Mouse (Mus musculus) testis, adult 2 months (tissue): ENCODE data around the gene Gse1. TPM values are rescaled to one million over a fixed set of nuclear protein-coding genes. Genes with fewer than 3 reads are reported as not detected.

Source experiments
- H3K27ac ChIP-seq: fragments of 200-500 bp; 2 replicates; pipeline ENCODE4 v1.5.1; 2012; ENCODE audit warnings: low read depth, low read length; ENCODE audit not compliant: control insufficient read depth, insufficient read depth
- H3K27me3 ChIP-seq: fragments of 200-500 bp; 2 replicates; pipeline ENCODE4 v1.6.1; 2012; ENCODE audit warnings: mild to moderate bottlenecking, low read length, moderate library complexity; ENCODE audit not compliant: control insufficient read depth, insufficient read depth
- H3K36me3 ChIP-seq: fragments of 200-500 bp; 2 replicates; pipeline ENCODE4 v1.6.1; 2012; ENCODE audit warnings: mild to moderate bottlenecking, low read length; ENCODE audit not compliant: control insufficient read depth, insufficient read depth
- H3K4me1 ChIP-seq: fragments of 200-500 bp; 2 replicates; pipeline ENCODE4 v1.6.1; 2012; ENCODE audit warnings: low read length; ENCODE audit not compliant: control insufficient read depth, insufficient read depth
- H3K4me3 ChIP-seq: fragments of 200-500 bp; 2 replicates; pipeline ENCODE4 v1.5.1; 2012; ENCODE audit warnings: low read depth, mild to moderate bottlenecking, low read length, moderate library complexity, mixed read lengths; ENCODE audit not compliant: control insufficient read depth
- CTCF ChIP-seq: fragments of 200-500 bp; IDR thresholded peaks from 2 replicates; pipeline ENCODE4 v1.5.1; 2012; ENCODE audit warnings: low read depth, mild to moderate bottlenecking, inconsistent platforms, low read length, moderate library complexity; ENCODE audit not compliant: control insufficient read depth, insufficient read depth, insufficient replicate concordance
- POLR2A ChIP-seq: fragments of 200-500 bp; IDR thresholded peaks from 2 replicates; pipeline ENCODE4 v1.6.1; 2012; ENCODE audit warnings: low read depth, mild to moderate bottlenecking, inconsistent platforms, low read length, moderate library complexity; ENCODE audit not compliant: control insufficient read depth
- polyA plus RNA-seq: library from polyadenylated mRNA; depleted of rRNA; stranded (reverse); fragments of >200 nt; gene quantifications from 2 replicates; pipeline ENCODE4 v1.2.3, GENCODE M21; 2012

Gse1 gene
- polyA plus RNA-seq, 1 experiment = 4.0 TPM

DNA sequence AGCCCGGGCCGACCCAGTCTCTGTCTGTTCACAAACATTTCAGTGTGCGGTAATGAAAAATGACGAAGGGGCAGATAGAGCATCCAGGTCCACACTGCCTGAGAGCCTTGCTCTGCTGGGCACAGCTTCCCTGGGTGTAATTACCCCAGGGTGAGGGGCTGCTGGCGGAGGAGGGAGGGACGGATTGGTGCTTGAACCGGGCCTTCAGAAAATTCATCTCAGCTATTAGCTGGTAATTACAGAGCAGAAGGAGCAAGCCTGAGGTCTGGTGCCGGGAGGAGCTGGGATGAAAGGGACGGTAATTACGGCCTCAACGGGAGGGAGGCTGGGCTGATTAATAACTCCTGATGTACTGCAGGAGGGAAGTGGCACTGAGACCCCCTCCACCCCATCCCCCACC, 321.7 kb downstream of the Gse1 start:
- Histone ChIP-seq H3K4me1 (peaks cover 17% of the 10 kb centered on the region), H3K27ac (no peak overlapping the region), H3K27me3 (no peaks in the 10 kb centered on the region), H3K36me3 (no peaks in the 10 kb centered on the region), H3K4me3 (no peak overlapping the region)
- TF ChIP-seq CTCF = no peak
- no peak for TF ChIP-seq POLR2A

DNA sequence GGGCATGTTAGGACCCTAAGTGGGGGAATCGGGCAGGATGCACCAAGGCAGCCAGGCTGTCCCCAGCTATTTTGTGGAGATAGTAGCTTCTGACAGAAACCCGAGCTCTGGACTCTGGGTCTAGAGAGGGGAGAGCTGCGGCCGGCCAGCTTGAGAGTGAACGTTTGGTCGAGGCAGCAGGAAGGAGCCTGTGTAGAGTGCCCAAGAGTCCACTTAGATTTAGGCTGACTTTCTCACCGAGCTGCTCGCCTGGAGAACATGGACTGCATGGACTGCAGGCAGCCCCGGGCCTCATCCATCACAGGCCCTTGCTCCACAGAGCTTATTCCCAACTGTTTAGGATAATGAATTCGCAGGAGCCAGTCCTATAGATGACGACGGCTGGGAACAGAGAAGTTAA, 322.2 kb downstream of the Gse1 start:
- no peak overlapping the region for H3K4me3 ChIP-seq
- peaks cover 17% of the 10 kb centered on the region for H3K4me1 ChIP-seq
- TF ChIP-seq POLR2A = no peak
- TF ChIP-seq CTCF = no peak
- no peak overlapping the region for H3K27ac ChIP-seq
- no peaks in the 10 kb centered on the region for H3K27me3 ChIP-seq
- no peaks in the 10 kb centered on the region for H3K36me3 ChIP-seq

- Histone ChIP-seq H3K27me3 (no peaks in the 10 kb centered on the region), H3K36me3 (no peaks in the 10 kb centered on the region), H3K4me3 (no peak overlapping the region), H3K4me1 (peaks cover 15% of the 10 kb centered on the region), H3K27ac (no peak overlapping the region)
- TF ChIP-seq POLR2A (no peak), CTCF (no peak)
These were observed 322.9 kb downstream of the Gse1 start for GRCm38 (mm10) chr8:120550937-120551676.

- H3K4me1 ChIP-seq = peaks cover 18% of the 10 kb centered on the region
These were observed 323.4 kb downstream of the Gse1 start for GRCm38 (mm10) chr8:120551677-120551980.

GRCm38 (mm10) chr8:120552509-120552908, 324.3 kb downstream of the Gse1 start:
- TF ChIP-seq CTCF = no peak
- TF ChIP-seq POLR2A = no peak
- Histone ChIP-seq H3K4me1 (peaks cover 23% of the 10 kb centered on the region), H3K27ac (no peak overlapping the region), H3K27me3 (no peaks in the 10 kb centered on the region), H3K4me3 (no peak overlapping the region), H3K36me3 (no peaks in the 10 kb centered on the region)

More at GRCm38 (mm10) chr8:120551677-120551980, 323.4 kb downstream of the Gse1 start:
- no peaks in the 10 kb centered on the region for H3K36me3 ChIP-seq
- no peak overlapping the region for H3K27ac ChIP-seq
- no peak overlapping the region for H3K4me3 ChIP-seq
- no peaks in the 10 kb centered on the region for H3K27me3 ChIP-seq
- TF ChIP-seq CTCF (no peak), POLR2A (no peak)

GRCm38 (mm10) chr8:120553441-120554123, 325.3 kb downstream of the Gse1 start:
- TF ChIP-seq CTCF (no peak), POLR2A (no peak)
- H3K27ac ChIP-seq = no peak overlapping the region
- H3K27me3 ChIP-seq = no peaks in the 10 kb centered on the region
- H3K4me3 ChIP-seq = no peak overlapping the region
- no peaks in the 10 kb centered on the region for H3K36me3 ChIP-seq
- peaks cover 28% of the 10 kb centered on the region for H3K4me1 ChIP-seq

GRCm38 (mm10) chr8:120554466-120555039, 326.3 kb downstream of the Gse1 start:
- Histone ChIP-seq H3K4me3 (no peak overlapping the region), H3K27ac (no peak overlapping the region), H3K4me1 (peaks cover 28% of the 10 kb centered on the region), H3K27me3 (no peaks in the 10 kb centered on the region), H3K36me3 (no peaks in the 10 kb centered on the region)
- no peak for TF ChIP-seq CTCF
